Mouse (Mus musculus): ENCODE measurements around the gene Krt17.
"Not testable (repeated sequence)": the region's sequence is repeated elsewhere in the genome, so short reads cannot be mapped to it uniquely, and the experiment has no call there.

Krt17 gene

DNA sequence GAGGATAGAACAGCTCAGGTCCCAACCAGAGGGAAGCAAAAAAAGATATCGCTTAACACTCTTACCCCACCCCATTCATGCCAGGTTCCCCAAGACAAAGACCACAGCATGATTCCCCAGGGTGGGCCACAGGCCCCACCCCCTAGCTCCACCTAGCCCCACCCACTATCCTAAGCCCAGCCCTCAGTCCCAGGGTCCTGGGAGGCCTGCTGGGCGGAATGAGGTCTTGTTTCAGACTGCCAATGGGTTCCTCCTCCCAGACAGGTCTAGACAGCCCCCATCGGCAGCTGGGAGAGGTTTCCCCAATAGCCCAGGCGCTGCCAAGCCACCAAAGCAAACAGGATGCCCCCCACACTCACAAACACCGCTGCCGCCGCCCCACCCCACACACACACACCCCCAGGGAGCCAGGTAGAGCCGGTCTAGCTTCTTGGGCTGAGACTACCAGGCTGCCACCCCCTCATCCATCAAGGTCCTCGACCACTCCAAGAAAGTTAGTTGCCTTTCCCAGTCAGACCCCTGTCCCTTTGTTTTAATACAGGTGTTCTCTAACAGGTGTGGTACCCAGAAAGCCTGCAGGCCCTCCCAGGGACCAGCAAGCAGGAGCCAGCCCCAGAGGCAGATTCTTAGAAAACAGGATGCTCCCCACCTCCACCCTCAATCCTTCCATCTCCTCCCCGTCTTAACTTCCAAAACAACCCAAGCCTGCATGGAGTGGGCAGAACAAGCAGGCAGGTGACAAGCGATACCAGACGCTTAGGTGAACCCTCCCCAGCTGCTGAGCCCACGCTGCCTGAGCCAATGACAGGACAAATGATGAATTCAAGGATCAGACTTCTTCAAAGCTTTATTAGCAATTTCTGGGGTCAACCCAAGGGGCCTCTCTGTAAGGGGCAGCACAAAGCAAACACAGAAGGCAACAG, 1.5 kb upstream of the Krt17 start:
- no peak for DNase-seq

DNA sequence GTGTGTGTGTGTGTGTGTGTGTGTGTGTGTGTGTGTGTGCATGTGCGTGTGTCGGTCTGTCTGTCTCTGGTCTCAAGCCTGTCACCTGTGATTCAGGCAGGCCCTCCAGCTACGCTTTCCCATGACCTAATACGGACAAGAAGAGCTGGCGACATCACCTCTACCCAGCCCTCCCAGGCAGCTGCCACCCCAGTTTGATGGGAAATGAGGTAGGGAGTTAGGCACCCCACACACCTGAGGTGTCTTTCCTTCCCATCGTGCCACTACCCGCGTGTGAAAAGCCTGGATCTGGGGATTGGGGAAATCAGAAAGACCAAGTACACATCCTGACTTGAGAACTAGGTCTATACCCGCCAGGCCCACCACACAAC, 391 bp upstream of the Krt17 start:
- DNase-seq: no peak

DNA sequence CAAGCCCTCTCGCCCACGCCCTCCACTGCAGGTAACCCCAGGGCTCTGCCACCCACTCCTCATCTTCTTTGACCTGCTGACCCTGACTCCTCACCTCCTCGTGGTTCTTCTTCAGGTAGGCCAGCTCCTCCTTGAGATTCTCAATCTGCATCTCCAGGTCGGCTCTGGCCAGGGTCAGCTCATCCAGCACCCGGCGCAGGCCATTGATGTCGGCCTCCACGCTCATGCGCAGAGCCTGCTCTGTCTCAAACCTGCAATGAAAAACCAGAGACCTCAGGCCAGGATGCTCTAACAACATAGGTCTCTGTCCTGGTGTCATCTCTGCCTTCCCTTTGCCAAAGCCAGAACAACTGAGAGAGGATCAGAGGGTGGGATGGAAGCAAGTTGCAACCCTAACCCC, 1.8 kb downstream of the Krt17 start:
- no peak for DNase-seq

DNA sequence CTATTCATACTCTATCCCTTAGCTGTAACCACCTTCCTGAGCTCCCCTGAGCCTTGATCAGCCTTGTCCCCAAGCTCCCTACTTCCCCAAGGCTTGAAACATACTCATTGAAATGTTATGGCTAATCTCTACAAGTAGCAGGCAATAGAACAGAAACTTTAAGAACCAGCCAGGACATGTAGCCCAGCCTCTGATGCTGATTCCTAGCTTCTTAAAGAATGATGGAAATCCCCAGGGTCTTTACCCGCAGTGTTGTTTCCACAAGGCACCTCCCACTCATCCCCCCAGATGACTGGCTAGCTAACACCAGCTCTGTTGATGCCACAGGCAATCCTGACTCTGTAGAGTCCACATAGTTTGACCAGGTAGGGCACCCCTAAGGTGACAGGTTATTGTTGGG, 2.9 kb downstream of the Krt17 start:
- DNase-seq: no peak

DNA sequence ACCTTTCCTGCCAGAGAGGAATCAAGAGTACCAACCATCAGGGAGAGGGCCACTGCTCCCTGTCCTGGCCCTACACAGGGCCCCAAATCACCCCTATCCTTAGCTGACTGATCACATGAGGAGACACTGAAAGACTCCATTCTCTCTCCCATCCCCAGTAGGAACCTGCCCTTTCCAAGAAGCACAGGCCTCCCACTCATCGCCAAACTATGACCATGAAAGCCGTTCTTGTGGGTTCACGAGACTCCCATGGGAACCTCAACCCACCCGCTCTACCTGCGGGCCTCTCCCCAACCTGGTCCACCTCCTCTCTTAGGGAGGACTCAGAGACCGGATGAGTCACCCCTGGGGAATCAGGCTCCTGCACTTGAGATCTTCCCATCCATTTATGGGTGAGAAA, 5.3 kb downstream of the Krt17 start:
- no peak for DNase-seq

DNA sequence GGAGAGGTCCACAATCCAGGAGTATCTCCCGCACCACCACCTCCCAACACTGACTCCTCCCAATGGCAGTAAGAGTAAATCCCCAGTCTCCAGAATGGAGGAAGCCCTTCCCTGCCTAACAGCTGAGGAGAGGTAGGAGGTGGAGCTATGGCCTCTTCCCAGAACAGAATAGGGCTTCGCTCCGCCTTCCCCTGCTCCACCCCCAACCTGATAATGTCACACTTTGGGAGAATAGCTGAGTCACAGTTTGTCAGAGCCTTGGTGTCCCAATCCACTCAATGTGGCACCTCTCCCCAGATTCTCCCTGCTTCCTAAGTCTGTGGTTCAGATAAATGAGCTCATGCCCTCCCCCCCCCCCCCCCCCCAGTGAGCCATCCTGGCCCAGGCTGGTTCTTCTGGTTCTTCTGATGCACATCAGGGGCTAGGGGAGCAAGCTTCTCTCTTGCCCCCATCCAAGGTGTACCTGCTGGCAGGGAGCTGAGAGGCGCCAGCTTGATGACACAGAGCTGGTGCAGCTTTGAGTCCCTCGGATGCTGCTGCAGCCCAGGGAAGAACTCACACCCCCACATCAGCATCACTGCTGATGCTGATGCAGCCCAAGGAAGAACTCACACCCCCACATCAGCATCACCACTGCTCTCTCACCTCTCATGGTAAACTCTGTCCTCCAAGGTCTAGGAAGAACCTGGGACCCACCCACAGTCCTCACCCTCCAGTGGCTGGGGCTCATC, 6.3 kb downstream of the Krt17 start:
- DNase-seq: no peak

DNA sequence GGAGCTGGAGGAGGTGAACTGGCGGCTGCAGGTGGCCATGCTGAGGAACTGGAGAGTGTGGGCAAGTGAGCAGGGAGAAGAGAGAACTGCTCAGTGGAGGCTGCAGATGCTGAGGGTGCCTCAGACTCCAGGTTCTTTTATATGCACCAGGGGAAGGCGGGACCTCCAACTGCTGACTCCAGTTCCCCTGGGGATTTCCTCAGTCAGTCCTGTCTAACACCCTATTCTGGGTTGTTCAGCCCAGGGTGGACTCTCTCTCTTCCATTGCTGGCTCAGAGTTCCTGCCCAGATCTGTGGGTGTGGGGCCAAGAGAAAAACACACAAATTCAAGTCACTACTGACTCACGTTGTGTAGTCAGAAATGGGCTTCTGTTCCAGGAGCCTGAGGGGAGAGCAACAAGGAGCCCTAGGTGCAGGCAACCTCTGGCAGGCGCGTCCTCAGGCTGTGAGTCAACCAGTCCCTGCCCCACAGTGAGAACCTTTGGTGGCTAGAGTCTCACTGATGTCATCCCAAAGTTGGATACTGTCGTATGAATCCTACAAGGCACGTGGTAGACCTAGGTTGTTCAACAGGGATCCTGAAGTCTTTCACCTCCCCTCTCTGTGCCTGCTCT, 11.9 kb downstream of the Krt17 start, which contains the start of gene Krt16:
Gene Krt16, minus strand, starts transcription at position 51 of the 614 bp plus-strand sequence.
- no peak for DNase-seq

DNA sequence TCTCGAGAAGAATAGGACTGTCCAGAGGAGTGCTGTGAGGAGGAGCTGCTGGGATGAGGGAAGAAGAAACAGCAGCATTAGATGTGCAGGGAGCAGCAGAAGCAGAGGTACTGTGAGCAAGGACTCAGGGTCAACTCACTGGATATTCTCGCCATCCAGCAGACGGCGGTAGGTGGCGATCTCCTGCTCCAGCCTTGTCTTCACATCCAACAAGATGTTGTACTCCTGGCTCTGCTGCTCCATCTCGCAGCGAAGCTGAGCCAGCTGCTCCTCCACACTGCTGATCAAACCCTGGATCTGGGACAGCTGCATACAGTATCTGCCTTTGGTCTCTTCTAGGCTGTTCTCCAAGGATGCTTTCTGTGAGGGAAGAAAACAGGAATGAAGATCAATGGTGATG, 14.4 kb downstream of the Krt17 start:
- DNase-seq: not testable (repeated sequence)

DNA sequence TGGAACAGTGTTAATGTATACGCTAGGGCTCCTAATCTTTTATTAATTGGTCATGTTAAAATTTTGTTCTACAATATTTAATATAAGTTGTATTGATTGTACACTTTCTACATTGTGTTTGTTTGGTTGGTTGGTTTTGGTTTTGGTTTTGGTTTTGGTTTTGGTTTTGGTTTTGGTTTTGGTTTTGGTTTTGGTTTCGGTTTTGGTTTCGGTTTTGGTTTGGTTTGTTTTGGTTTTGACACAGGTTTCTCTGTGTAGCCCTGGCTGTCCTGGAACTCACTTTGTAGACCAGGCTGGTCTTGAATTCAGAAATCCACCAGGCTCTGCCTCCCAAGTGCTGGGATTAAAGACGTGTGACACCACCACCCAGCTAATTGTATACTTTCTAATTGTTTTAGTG, 20.6 kb downstream of the Krt17 start:
- not testable (repeated sequence) for DNase-seq

DNA sequence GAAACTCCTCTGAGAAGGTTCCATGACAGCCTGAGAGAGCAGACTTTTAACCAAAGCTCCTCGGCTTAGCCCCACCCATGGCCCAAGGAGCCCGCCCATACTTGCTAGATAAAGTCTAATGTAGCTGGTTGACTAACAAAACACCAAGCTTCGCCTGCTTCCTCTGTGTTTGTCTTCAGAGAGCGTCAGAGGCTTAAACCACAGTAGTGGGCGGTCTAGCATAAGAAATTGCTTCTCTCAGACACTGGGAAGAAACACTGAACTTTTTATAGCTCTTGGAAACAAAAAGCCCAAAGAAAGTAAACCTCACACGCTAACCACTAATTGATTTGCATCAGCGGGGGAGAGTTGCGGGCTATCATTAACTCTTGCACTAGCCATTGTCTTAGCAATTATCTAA, 39.1 kb downstream of the Krt17 start:
- DNase-seq: no peak

DNA sequence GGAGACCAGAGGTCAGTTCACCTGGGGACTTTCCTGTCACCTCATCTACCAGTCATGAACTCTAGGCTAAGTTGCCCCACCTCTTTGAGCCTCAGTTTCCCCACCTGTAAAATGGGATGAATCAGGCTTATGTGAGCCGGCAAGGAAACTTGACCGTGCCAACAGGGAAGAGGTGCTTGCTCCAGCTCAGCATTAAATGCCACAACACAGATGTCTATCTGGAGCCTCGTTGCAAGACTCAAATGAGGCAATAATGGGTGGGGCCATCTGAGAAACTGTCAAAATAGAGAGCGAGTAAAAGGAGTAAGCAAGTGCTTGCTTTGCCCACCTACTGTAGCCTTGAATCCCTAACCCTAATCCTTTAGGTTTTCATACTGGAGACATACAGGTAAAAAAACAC, 41.5 kb downstream of the Krt17 start:
- no peak for DNase-seq

DNA sequence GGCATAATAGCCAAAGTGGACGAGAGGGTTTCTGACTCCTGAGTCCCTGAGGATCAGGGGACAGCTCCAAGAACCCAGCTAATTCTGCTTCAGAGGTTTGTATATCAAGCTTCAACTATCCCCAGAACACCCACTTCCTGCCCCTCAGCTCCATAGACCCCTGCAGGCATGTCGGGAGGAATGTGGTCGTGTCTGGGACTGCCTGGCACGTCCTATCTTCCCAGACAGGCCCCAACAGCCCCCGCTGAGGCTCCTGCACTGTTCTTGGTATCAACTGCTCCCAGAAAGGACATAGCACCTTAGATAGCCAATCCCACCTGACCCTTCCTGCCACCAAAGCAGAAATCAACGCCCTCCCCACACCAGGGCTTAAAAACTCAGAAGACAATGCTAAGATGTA, 52.3 kb downstream of the Krt17 start:
- DNase-seq: no peak

DNA sequence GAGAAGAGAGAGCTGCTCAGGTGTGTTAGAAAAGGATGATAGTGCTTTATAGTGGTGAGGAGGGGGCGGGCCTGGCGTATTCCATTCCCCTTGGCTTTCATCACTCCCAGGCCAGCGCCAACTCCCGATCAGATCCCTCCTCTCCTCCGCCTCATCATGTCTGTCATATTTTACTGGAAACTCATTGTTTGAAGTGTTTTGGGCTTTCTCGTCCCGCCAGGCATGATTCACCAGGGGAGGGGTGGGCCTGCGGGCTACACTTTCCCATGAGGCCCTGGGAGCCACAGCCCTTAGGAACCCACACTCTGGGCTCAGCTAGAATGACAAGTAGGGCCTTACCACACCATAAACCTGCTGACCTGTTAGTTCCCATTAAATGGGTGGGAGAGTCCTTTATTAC, 53.3 kb downstream of the Krt17 start, which contains the start of gene Krt14:
Gene Krt14, minus strand, starts transcription at position 51 of the 400 bp plus-strand sequence.
- no peak for DNase-seq
